Mouse (Mus musculus) frontal cortex, postnatal 36 days (tissue): ENCODE measurements around the gene Cyp2s1.
"Not testable (repeated sequence)": the region's sequence is repeated elsewhere in the genome, so short reads cannot be mapped to it uniquely, and the experiment has no call there.

Source experiments
- DNase-seq, 2 experiments: peaks; one replicate each; pipeline ENCODE4 v3.0.0; 2022; ENCODE audit warnings: low spot score in 2 of 2

Cyp2s1 gene

GRCm38 (mm10) chr7:25811716-25812115 lies 5.0 kb downstream of the Cyp2s1 start:
- DNase-seq, result no peak

GRCm38 (mm10) chr7:25805631-25806343 lies 10.9 kb downstream of the Cyp2s1 start:
- DNase-seq, result peak; percentile 68 to 78

- no peak for DNase-seq
These were observed 11.9 kb downstream of the Cyp2s1 start for GRCm38 (mm10) chr7:25804792-25805191.

GRCm38 (mm10) chr7:25803460-25803859 lies 13.3 kb downstream of the Cyp2s1 start:
- DNase-seq, result no peak

- DNase-seq, result no peak
These were observed 14.2 kb downstream of the Cyp2s1 start for GRCm38 (mm10) chr7:25802241-25803125.

GRCm38 (mm10) chr7:25801031-25801430 lies 15.7 kb downstream of the Cyp2s1 start:
- no peak for DNase-seq

- DNase-seq, result no peak
These were observed 17.3 kb downstream of the Cyp2s1 start for GRCm38 (mm10) chr7:25799369-25799768.

GRCm38 (mm10) chr7:25798540-25798939 lies 18.2 kb downstream of the Cyp2s1 start:
- DNase-seq, result no peak

- no peak for DNase-seq
These were observed 21.9 kb downstream of the Cyp2s1 start for GRCm38 (mm10) chr7:25794775-25795174.

GRCm38 (mm10) chr7:25793679-25794078 lies 23.0 kb downstream of the Cyp2s1 start:
- DNase-seq, result no peak

GRCm38 (mm10) chr7:25792966-25793365 lies 23.7 kb downstream of the Cyp2s1 start:
- not testable (repeated sequence) for DNase-seq

- no peak for DNase-seq
These were observed 26.1 kb downstream of the Cyp2s1 start for GRCm38 (mm10) chr7:25790615-25791014.

GRCm38 (mm10) chr7:25789129-25789440 lies 27.6 kb downstream of the Cyp2s1 start:
- DNase-seq, result no peak

GRCm38 (mm10) chr7:25788220-25789128 lies 28.2 kb downstream of the Cyp2s1 start, which contains the start of gene Axl:
Axl (minus strand) TSS chr7:25788705.
- peak in 1 of 2 experiments; percentile 26 for DNase-seq

GRCm38 (mm10) chr7:25787456-25788219 lies 29.1 kb downstream of the Cyp2s1 start:
- no peak for DNase-seq

- DNase-seq, result no peak
These were observed 29.7 kb downstream of the Cyp2s1 start for GRCm38 (mm10) chr7:25786974-25787373.

GRCm38 (mm10) chr7:25785752-25786151 lies 31.0 kb downstream of the Cyp2s1 start:
- DNase-seq, result no peak

GRCm38 (mm10) chr7:25784808-25785207 lies 31.9 kb downstream of the Cyp2s1 start:
- DNase-seq, result no peak

GRCm38 (mm10) chr7:25783746-25784145 lies 33.0 kb downstream of the Cyp2s1 start:
- DNase-seq, result no peak

- DNase-seq, result no peak
These were observed 34.0 kb downstream of the Cyp2s1 start for GRCm38 (mm10) chr7:25782744-25783143.

GRCm38 (mm10) chr7:25781937-25782610 lies 34.6 kb downstream of the Cyp2s1 start:
- DNase-seq, result no peak
